Mouse (Mus musculus) midbrain, embryonic 13.5 days (tissue): ENCODE measurements around the gene Ankrd10. TPM values are rescaled to one million over a fixed set of nuclear protein-coding genes. Genes with fewer than 3 reads are reported as not detected.

ENCODE experiments used
- ATAC-seq: fragments of 200-750 bp; cut with Nextera tagmentation; 2 replicates; pipeline ENCODE4 v1.8.0; 2017; ENCODE audit warnings: mild to moderate bottlenecking, moderate TSS enrichment, moderate library complexity
- H3K27ac ChIP-seq: fragments of 300-500 bp; sonication (generic); 2 replicates; pipeline ENCODE4 v1.5.1; 2015; ENCODE audit warnings: inconsistent platforms, mild to moderate bottlenecking, moderate library complexity
- H3K27me3 ChIP-seq: fragments of 300-500 bp; sonication (generic); 2 replicates; pipeline ENCODE4 v1.6.1; 2015; ENCODE audit warnings: mild to moderate bottlenecking, inconsistent platforms
- H3K36me3 ChIP-seq: fragments of 300-500 bp; sonication (generic); 2 replicates; pipeline ENCODE4 v1.6.1; 2015; ENCODE audit warnings: mild to moderate bottlenecking, inconsistent platforms
- H3K4me1 ChIP-seq: fragments of 300-500 bp; sonication (generic); replicated peaks from 2 replicates; pipeline ENCODE4 v1.6.1; 2015; ENCODE audit warnings: inconsistent platforms
- H3K4me2 ChIP-seq: fragments of 300-500 bp; sonication (generic); replicated peaks from 2 replicates; pipeline ENCODE4 v1.6.1; 2015; ENCODE audit warnings: moderate library complexity, mild to moderate bottlenecking, inconsistent platforms
- H3K4me3 ChIP-seq: fragments of 300-500 bp; sonication (generic); replicated peaks from 2 replicates; pipeline ENCODE4 v1.5.1; 2015; ENCODE audit warnings: mild to moderate bottlenecking, inconsistent platforms
- H3K9ac ChIP-seq: fragments of 300-500 bp; sonication (generic); replicated peaks from 2 replicates; pipeline ENCODE4 v1.6.1; 2015; ENCODE audit warnings: mild to moderate bottlenecking, inconsistent platforms
- H3K9me3 ChIP-seq: fragments of 300-500 bp; sonication (generic); 2 replicates; pipeline ENCODE4 v1.6.1; 2016; ENCODE audit warnings: mild to moderate bottlenecking, inconsistent platforms
- whole genome bisulfite sequencing: fragments of 180-500 bp; shearing (Covaris S2); methylation state at CpG from one replicate; pipeline ENCODE4 v1.1.7; 2015; 5-methylcytosine and 5-hydroxymethylcytosine counted together
- polyA plus RNA-seq: library from polyadenylated mRNA; unstranded; fragments of >200 nt; fragmentation: Nextera tagmentation; extraction: Ambion mirVana; gene quantifications from 2 replicates; pipeline ENCODE4 v1.2.1, GENCODE M21; 2015

The Ankrd10 gene
- polyA plus RNA-seq, 1 experiment from 2014 or later, result 100 TPM

DNA sequence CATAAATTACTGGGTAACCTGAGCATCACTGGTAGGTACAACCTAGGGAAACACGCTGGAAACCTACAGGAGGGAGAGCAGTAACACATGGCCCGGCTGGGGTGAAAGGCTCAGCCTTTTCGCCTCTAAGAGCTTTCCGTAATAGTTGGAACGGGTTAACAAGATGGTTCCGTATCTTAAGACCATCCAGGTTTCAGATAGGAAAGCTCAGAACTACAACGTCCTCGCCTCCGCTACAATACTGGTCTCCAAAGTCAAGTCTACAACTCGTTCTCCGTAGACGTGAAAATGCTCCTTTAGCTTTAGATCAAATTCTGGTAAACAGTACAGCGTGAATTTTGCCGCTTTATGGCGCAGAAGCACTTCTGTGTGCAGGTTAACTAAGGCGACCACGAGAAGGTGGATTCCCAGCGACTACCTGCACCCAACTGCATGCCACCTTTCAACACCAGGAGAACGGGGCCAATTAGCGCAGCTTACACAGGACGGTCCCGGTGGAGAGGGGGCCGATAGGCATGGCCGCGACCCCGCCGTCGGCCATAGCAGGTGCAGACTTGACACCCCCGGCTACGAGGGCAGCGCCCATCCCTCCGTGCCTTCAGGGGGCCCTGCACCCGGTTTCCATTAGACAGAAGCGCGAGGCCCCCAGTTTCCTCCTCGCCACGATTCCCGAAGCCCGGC is 1.1 kb downstream of the Ankrd10 start:
- H3K4me2 ChIP-seq, result peak overlapping the region; percentile 83
- no peaks in the 10 kb centered on the region for H3K27me3 ChIP-seq
- H3K9me3 ChIP-seq, result no peaks in the 10 kb centered on the region
- peak overlapping the region; percentile 92 for H3K4me3 ChIP-seq
- ATAC-seq, result peak; percentile 54
- H3K4me1 ChIP-seq, result peaks cover 29% of the 10 kb centered on the region
- H3K36me3 ChIP-seq, result peaks cover 28% of the 10 kb centered on the region
- 1% methylated on average over 35 of the region's 39 CpGs for WGBS
- peak overlapping the region; percentile 98 for H3K27ac ChIP-seq
- peak overlapping the region; percentile 96 for H3K9ac ChIP-seq

DNA sequence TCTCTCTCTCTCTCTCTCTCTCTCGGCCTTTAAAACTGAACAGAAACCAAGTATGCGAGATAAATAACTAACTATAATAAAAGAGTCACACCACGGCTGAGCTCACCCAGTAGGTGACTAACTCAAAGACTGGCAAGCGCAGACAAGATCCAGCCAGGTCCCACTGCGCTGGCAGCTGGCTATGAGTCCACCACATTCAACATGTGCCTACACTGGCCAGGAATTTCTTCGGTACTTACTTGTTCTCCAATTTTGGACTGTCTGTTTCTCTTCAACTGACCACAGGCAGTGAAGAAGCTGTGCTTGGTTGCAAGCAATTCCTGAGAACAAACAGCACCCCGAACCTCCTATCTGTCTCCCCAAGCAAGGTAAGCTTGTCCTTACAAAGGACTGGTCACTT is 2.1 kb downstream of the Ankrd10 start:
- H3K9ac ChIP-seq, result peak overlapping the region; percentile 96
- H3K36me3 ChIP-seq, result peaks cover 37% of the 10 kb centered on the region
- WGBS, result 68% methylated on average over 7 of the region's 7 CpGs
- H3K4me3 ChIP-seq, result peak overlapping the region; percentile 92
- peak overlapping the region; percentile 83 for H3K4me2 ChIP-seq
- H3K9me3 ChIP-seq, result no peaks in the 10 kb centered on the region
- peaks cover 29% of the 10 kb centered on the region for H3K4me1 ChIP-seq
- H3K27ac ChIP-seq, result no peak overlapping the region
- no peaks in the 10 kb centered on the region for H3K27me3 ChIP-seq
- ATAC-seq, result no peak

DNA sequence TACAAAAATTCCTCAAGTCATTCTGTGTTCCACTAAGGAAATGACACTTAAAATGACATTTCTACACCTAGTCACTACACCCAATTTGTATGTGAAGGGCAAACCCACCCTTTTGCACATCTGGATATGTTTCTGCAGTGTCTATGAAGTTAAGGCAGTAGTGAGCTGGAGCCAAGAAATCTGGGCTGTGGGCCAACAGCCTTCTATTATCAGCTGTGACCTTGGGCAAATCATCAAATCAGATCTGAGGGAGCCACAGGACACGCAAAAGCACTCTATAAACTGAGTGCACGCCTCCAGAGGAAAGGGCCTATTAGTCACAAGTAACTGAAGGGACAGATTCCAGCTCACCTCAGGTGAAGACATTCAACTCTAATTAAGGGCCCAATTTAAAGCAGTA is 3.2 kb downstream of the Ankrd10 start:
- Histone ChIP-seq H3K9me3 (no peaks in the 10 kb centered on the region), H3K27me3 (no peaks in the 10 kb centered on the region), H3K4me1 (peaks cover 29% of the 10 kb centered on the region), H3K4me3 (no peak overlapping the region), H3K9ac (no peak overlapping the region), H3K27ac (no peak overlapping the region), H3K36me3 (peaks cover 45% of the 10 kb centered on the region), H3K4me2 (peak overlapping the region; percentile 83)
- WGBS, result 54% methylated on average over 2 of the region's 2 CpGs
- no peak for ATAC-seq

DNA sequence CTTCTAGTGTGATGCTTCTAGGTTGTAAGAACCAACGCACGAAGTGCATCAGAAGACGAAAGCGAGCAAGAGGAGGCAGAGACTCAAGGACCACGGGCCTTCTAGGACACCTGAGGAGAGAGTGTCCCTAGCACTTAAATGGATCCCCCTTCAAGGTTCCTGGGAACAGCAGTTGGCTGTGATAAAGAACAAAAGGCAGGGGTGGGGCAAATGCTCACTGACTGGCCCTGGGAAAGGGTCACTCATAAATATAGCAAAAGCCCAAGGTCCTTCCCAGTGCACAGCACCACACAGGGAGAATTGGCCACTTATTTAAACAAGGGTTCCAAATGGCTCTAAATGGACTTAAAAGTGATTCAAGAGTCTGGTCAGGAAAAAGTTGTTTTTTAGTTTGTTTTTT is 6.4 kb downstream of the Ankrd10 start:
- Histone ChIP-seq H3K4me3 (no peak overlapping the region), H3K4me1 (peaks cover 19% of the 10 kb centered on the region), H3K36me3 (peaks cover 67% of the 10 kb centered on the region), H3K4me2 (no peak overlapping the region), H3K27ac (no peak overlapping the region), H3K27me3 (no peaks in the 10 kb centered on the region), H3K9me3 (no peaks in the 10 kb centered on the region), H3K9ac (no peak overlapping the region)
- ATAC-seq, result no peak
- 85% methylated on average over 5 of the region's 5 CpGs for WGBS

DNA sequence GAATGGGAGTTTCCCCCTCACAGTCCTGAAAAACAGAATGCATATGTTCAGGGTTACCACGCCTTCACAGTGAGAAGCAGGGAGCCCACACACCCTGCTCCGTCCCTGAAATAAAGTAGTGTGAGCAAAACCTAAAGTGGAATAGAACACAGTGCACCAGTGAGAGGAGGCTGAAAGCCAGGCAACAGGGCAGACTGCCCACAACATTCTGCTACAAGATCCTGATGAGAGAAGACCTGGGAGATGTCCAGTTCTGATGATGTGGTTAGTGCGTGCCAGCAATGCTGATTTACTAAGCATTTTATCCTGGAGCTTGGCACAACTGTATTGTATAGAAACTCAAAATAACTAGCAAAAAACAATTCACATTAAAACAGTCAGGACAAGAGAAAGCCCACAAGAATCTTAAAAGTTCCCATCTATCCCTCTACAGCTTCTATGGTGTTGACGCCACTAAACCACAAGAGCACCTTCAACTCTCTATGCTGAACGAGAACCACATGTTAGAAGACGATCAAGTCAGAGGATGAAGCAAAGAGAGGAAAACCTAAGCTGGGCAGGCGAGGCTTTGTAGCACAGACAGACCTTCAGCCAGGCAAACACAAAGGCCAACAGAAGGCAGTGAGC is 6.9 kb downstream of the Ankrd10 start:
- Histone ChIP-seq H3K27ac (no peak overlapping the region), H3K27me3 (no peaks in the 10 kb centered on the region), H3K9me3 (no peaks in the 10 kb centered on the region), H3K4me1 (peaks cover 13% of the 10 kb centered on the region), H3K9ac (no peak overlapping the region), H3K4me3 (no peak overlapping the region), H3K36me3 (peaks cover 70% of the 10 kb centered on the region), H3K4me2 (no peak overlapping the region)
- ATAC-seq, result no peak
- WGBS, result 91% methylated on average over 7 of the region's 7 CpGs

DNA sequence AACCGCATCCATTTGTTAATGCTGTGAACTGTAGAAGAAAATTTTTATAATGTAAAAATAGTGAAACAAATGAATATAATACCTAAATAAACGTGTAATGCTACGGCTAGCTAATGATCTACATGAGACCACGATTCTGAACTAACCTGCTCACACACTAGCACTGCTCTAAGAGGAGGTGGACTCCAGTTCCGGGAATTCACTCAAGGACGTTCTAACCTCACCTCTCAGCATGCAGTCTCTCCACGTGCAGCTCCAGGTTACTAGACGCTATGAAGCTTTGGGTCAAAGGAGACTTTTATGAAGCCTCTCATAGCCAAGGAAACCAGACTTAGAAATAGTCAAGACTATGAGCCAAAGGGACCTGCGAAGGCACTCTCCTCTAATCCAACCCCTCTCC is 7.8 kb downstream of the Ankrd10 start:
- H3K36me3 ChIP-seq, result peaks cover 70% of the 10 kb centered on the region

DNA sequence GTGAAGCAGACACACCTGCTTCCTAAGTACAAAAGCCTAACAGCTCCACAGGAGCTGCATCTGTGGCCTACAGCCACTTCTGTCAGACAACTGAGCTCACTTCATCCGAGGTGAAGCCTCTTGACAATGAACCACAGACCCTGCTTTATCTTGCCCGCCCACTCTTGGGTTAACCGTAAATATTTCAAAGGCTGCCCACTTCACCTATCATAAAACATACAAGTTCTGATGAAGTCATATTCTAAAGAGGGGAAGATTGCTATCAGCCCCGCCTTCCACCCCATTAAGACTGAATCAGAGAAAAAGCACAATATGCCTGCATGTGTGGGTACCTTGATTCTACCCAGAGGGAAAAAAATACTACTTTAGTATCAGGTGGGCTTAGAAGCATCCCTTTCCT is 10.5 kb downstream of the Ankrd10 start:
- H3K4me2 ChIP-seq, result no peak overlapping the region
- H3K27me3 ChIP-seq, result no peaks in the 10 kb centered on the region
- no peaks in the 10 kb centered on the region for H3K4me1 ChIP-seq
- no peak for ATAC-seq
- peaks cover 68% of the 10 kb centered on the region for H3K36me3 ChIP-seq
- H3K27ac ChIP-seq, result no peak overlapping the region
- H3K9me3 ChIP-seq, result no peaks in the 10 kb centered on the region
- 93% methylated on average over 4 of the region's 4 CpGs for WGBS
- H3K4me3 ChIP-seq, result no peak overlapping the region
- H3K9ac ChIP-seq, result no peak overlapping the region

More for the DNA sequence above, 7.8 kb downstream of the Ankrd10 start:
- no peaks in the 10 kb centered on the region for H3K27me3 ChIP-seq
- no peaks in the 10 kb centered on the region for H3K9me3 ChIP-seq
- H3K27ac ChIP-seq, result no peak overlapping the region
- ATAC-seq, result no peak
- no peak overlapping the region for H3K9ac ChIP-seq
- no peak overlapping the region for H3K4me2 ChIP-seq
- H3K4me3 ChIP-seq, result no peak overlapping the region
- peaks cover 4% of the 10 kb centered on the region for H3K4me1 ChIP-seq
- WGBS, result 86% methylated on average over 9 of the region's 9 CpGs

DNA sequence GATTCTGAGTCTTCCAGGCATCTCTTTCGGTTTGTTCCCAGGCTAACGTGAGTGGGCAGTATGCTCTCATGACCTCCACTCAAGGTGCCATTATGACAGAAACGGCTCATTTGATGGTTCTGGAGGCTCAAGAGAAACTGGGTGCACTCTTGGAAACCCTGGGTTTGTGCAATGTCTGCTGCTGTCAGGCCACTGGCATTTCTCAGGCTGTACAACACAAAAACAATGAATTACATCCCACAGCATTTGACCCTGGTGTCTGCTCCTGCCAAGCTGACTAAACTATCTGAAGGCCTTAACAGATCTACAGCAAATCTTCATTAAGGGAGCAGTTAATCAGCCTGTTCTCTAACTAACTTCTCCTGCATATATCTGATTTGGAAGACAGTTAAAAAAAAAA is 16.5 kb downstream of the Ankrd10 start:
- Histone ChIP-seq H3K4me3 (no peak overlapping the region), H3K36me3 (peaks cover 71% of the 10 kb centered on the region), H3K9me3 (no peaks in the 10 kb centered on the region), H3K9ac (no peak overlapping the region), H3K27me3 (no peaks in the 10 kb centered on the region), H3K27ac (no peak overlapping the region), H3K4me1 (no peaks in the 10 kb centered on the region), H3K4me2 (no peak overlapping the region)
- ATAC-seq, result no peak
- WGBS, result 93% methylated on average over 3 of the region's 3 CpGs

DNA sequence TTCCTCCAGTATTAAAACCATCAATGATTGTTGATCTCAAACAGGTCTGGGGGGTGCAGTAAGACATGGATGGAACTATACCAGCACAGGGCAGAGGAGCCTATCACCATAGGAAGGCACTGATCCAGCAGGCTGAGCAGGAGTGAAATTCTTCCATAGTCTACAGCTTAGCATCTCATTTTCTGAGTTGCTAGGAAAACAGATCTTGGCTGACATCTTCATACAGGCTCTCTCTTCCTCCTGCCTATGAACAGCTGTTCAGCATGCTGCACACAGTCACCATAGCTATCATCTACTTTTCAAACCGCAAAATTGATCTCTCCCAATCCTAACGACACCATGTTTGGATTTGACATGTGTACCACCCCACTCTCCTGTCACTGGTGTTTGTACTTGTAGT is 17.5 kb downstream of the Ankrd10 start:
- Histone ChIP-seq H3K4me2 (no peak overlapping the region), H3K27ac (no peak overlapping the region), H3K4me1 (no peaks in the 10 kb centered on the region), H3K9ac (no peak overlapping the region), H3K4me3 (no peak overlapping the region), H3K36me3 (peaks cover 74% of the 10 kb centered on the region), H3K27me3 (no peaks in the 10 kb centered on the region), H3K9me3 (no peaks in the 10 kb centered on the region)
- no peak for ATAC-seq
- 88% methylated on average over 2 of the region's 2 CpGs for WGBS

DNA sequence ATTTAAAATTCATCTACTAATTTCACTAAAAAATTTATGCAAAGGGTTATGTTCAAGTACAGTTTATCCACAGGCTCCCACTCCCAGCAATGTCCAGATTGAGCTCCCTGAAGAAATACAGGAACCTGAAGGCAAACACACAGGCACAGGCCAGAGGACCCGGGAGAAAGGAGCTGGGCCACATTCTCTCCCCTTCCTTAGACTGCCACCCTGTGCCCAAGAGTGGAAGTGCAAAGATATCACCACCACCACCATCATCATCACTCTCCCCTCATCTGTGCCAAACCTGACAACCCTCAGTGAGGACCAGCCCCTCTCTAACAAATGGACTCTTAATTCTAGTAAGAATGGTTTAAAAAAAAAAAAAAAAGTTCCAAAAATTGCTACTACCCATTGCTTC is 19.3 kb downstream of the Ankrd10 start:
- WGBS, result 11% methylated on average over 1 of the region's 1 CpGs
- ATAC-seq, result 0 out of 2 replicates have a peak, but pooled peaks have one; percentile 30
- H3K4me1 ChIP-seq, result no peaks in the 10 kb centered on the region
- H3K4me2 ChIP-seq, result no peak overlapping the region
- no peak overlapping the region for H3K27ac ChIP-seq
- no peaks in the 10 kb centered on the region for H3K27me3 ChIP-seq
- no peak overlapping the region for H3K4me3 ChIP-seq
- H3K9ac ChIP-seq, result no peak overlapping the region
- H3K9me3 ChIP-seq, result no peaks in the 10 kb centered on the region
- peaks cover 79% of the 10 kb centered on the region for H3K36me3 ChIP-seq

DNA sequence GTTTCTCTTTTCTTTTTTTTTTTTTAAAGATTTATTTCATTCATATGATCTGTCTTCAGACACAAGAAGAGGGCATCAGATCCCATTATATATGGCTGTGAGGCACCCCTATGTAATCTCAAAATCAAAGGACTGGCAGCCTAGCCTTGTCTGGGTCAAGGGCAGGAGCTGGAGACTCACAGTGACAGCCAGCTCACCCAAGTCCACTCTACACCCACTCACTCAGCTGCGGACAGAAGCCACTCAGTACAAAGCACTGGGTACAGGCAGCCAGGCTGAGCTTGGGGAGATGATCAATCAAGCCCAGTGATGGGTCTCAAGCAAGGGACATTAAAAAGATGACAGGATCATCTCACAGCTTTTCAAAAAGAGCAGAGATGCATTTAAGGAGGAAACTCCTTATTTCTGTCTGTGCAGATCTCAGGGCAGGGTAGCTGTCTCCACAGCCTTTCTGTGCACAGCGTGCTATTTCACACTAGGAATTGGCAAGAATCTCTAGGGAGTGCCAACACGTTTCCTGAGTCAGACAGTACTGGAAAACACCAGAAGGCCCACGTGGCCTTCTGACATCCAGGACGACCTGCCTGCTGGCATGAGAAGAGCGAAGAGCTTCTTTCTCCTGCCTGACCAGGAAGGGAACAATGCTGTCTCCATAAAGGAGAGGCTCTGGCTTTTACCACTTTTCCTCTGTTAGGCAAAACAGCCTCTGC is 21.3 kb downstream of the Ankrd10 start:
- no peak overlapping the region for H3K4me3 ChIP-seq
- H3K27ac ChIP-seq, result no peak overlapping the region
- H3K9me3 ChIP-seq, result no peaks in the 10 kb centered on the region
- H3K36me3 ChIP-seq, result peaks cover 80% of the 10 kb centered on the region
- no peak for ATAC-seq
- H3K9ac ChIP-seq, result no peak overlapping the region
- no peaks in the 10 kb centered on the region for H3K27me3 ChIP-seq
- H3K4me1 ChIP-seq, result no peaks in the 10 kb centered on the region
- 87% methylated on average over 6 of the region's 6 CpGs for WGBS
- H3K4me2 ChIP-seq, result no peak overlapping the region

DNA sequence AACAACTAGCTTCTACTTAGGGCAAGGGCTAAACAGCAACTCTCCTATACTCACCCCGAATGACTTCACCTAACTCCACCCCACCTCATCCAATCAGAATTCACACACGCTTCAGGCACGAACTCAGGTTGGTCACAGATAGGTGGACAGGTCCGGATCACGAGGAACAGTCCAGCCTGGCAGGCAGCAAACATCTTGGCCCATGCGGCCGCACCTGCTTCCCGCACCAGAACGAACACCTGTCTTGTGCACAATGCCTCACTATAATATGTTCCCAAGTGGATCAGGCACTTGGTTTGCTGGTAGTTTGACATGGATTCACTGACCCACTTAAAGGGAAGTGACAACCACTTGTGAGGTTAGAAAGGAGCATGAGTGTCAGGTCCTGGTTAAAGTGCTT is 26.7 kb downstream of the Ankrd10 start:
- peaks cover 78% of the 10 kb centered on the region for H3K36me3 ChIP-seq
- H3K9ac ChIP-seq, result no peak overlapping the region
- ATAC-seq, result no peak
- H3K9me3 ChIP-seq, result no peaks in the 10 kb centered on the region
- no peak overlapping the region for H3K4me2 ChIP-seq
- H3K4me3 ChIP-seq, result no peak overlapping the region
- H3K27ac ChIP-seq, result no peak overlapping the region
- H3K4me1 ChIP-seq, result no peaks in the 10 kb centered on the region
- WGBS, result 96% methylated on average over 9 of the region's 9 CpGs
- no peaks in the 10 kb centered on the region for H3K27me3 ChIP-seq
